Mouse (Mus musculus) Muller cell, postnatal 12 days (primary cell): ENCODE measurements at regions not wholly inside any gene's neighbourhood (a gene's known extent, or its start where the extent isn't known, plus 50 kb on each side); places are given as distances from the start of the nearest gene placed in this dataset.
A peak's percentile ranks its signal among the peaks of the same experiment; 100 is the strongest.

Source experiments
- DNase-seq: peaks from one replicate; pipeline ENCODE4 v3.0.0-alpha.2; 2015; ENCODE audit errors: inconsistent ontology term

DNA sequence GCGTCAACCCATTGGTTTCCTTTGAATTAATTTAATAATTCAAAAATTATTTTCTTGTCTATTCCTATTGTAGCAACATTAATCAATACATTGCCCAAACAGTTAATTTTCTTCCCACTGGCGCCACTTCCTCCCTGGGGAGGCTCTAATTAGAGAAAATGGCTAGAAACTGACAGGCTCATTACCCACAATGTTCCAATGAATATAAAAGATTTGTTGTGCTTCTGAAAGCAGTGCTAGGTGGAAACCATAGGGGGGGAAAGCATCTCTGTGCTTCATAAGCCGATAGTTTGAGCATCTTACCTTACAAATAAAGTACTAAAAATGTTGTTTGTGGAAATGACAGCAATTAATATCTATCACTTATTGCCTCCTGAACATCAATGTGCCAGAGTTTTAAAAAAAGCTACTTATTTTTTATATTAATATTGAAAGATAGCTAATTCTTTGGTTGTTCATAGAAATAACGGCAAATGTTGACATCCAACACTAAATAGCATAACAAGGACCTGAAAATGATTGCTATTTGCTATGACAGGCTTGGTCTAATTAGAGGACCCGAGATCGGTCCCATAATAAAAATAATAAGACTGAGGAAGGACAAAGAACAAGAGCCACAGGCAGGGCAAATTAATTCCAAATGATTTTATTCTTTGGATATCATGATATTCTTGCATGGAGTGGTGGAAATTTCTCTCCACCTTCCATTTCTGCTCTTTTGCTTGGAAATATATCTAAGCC lies 259.0 kb upstream of the Gm5415 start:
- DNase-seq, result peak; percentile 18

DNA sequence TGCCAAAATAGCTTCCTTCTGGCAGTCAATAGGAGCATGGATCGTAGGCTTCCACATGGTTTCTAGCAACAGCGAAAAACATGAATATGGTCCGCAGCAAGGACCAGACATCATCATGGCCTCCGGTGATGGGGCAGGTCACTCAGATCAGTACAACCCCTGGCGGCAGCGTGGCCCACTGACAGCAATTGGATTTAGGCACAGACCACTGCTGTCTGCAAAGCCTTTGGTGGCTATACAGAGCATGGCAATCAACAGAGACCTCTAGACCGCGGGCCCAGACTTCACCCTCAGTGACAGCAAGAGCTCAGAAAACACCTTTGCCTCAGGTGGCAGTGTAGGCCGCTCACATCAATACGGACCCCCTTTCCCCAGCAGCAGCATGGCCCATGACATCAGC lies 225.1 kb upstream of the Gm5415 start:
- no peak for DNase-seq

GRCm38 (mm10) chr1:32768071-32768470 lies 221.0 kb upstream of the Gm5415 start:
- no peak for DNase-seq

DNA sequence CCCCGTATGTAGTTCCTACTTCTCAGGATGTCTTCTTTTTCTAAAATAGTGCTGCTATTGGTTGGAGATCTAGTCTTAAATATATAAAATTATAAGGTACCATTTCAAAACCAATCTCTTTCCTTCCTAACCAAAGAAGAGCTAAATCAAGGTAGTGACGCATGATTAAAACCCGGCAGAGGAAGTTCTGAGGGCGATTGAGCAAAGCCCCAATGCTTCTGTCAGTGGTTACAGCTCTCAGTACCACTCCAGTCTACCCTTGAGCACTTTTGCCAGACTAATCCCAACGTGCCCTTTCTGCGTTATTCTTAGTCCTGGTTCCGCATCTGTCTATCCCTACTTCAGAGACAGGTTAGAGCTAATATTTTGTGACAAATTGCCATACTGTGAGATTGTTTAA lies 201.1 kb upstream of the Gm5415 start:
- DNase-seq, result no peak

GRCm38 (mm10) chr1:32746288-32746687 lies 199.2 kb upstream of the Gm5415 start:
- DNase-seq, result no peak
